Mouse (Mus musculus) forebrain, embryonic 16.5 days (tissue): ENCODE measurements at regions not wholly inside any gene's neighbourhood (a gene's known extent, or its start where the extent isn't known, plus 50 kb on each side); places are given as distances from the start of the nearest gene placed in this dataset.

Source experiments
- ATAC-seq: fragments of 200-750 bp; cut with Nextera tagmentation; 2 replicates; pipeline ENCODE4 v1.8.0; 2017; ENCODE audit warnings: mild to moderate bottlenecking, moderate library complexity
- H3K27ac ChIP-seq: fragments of 300-500 bp; sonication (generic); 2 replicates; pipeline ENCODE4 v1.5.1; 2014; ENCODE audit warnings: low read length, control low read depth
- H3K27me3 ChIP-seq: fragments of 300-500 bp; sonication (generic); replicated peaks from 2 replicates; pipeline ENCODE4 v1.6.1; 2014; ENCODE audit warnings: low read length; ENCODE audit not compliant: control insufficient read depth, insufficient read depth
- H3K36me3 ChIP-seq: fragments of 300-500 bp; sonication (generic); 2 replicates; pipeline ENCODE4 v1.6.1; 2014; ENCODE audit not compliant: control insufficient read depth, insufficient read depth
- H3K4me1 ChIP-seq: fragments of 300-500 bp; sonication (generic); replicated peaks from 2 replicates; pipeline ENCODE4 v1.6.1; 2014; ENCODE audit warnings: low read length; ENCODE audit not compliant: control insufficient read depth, insufficient read depth
- H3K4me2 ChIP-seq: fragments of 300-500 bp; sonication (generic); 2 replicates; pipeline ENCODE4 v1.6.1; 2014; ENCODE audit warnings: mild to moderate bottlenecking, low read length, control low read depth
- H3K4me3 ChIP-seq: fragments of 300-500 bp; sonication (generic); replicated peaks from 2 replicates; pipeline ENCODE4 v1.5.1; 2014; ENCODE audit warnings: mild to moderate bottlenecking, low read length, control low read depth
- H3K9ac ChIP-seq: fragments of 300-500 bp; sonication (generic); replicated peaks from 2 replicates; pipeline ENCODE4 v1.6.1; 2014; ENCODE audit warnings: low read depth, low read length, control low read depth
- H3K9me3 ChIP-seq: fragments of 300-500 bp; sonication (generic); 2 replicates; pipeline ENCODE4 v1.6.1; 2016; ENCODE audit warnings: low read length; ENCODE audit not compliant: control insufficient read depth
- WGBS: fragments of 180-500 bp; shearing (Covaris S2); extraction: QIAGEN DNeasy Blood & Tissue Kit; methylation state at CpG from one replicate; pipeline ENCODE4 v1.1.7; 2014; 5-methylcytosine and 5-hydroxymethylcytosine counted together

GRCm38 (mm10) chr8:92732229-92732628 lies 58.1 kb downstream of the Irx6 start:
- Histone ChIP-seq H3K36me3 (no peaks in the 10 kb centered on the region), H3K4me1 (no peaks in the 10 kb centered on the region), H3K4me2 (no peak overlapping the region), H3K4me3 (no peak overlapping the region), H3K27me3 (peaks cover 16% of the 10 kb centered on the region), H3K27ac (no peak overlapping the region), H3K9me3 (no peaks in the 10 kb centered on the region), H3K9ac (no peak overlapping the region)
- no peak for ATAC-seq
- WGBS: 92% methylated on average over 9 of the region's 9 CpGs

DNA sequence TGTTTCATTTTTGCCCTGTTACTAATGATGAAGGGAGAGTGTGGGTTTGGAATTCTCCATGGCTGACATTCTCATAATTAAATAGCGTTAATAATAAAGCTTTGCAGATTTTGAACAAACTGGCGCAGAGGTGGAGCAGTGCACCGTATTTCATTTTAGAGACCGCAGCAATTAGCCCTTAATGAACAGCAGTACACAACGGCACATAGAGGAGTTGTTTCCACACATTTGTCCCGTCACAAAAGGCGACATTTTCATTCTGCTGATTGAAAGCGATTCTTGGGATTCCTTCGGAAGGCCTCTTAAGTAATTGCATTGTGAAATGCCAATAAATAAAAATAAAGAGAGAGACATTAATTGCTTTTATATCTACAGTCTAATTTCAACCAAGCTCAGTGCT lies 61.6 kb downstream of the Irx6 start:
- WGBS: 9% methylated on average over 9 of the region's 9 CpGs
- Histone ChIP-seq H3K4me1 (peaks cover 5% of the 10 kb centered on the region; the same call in 1 of the 2 replicates), H3K27me3 (peaks cover 16% of the 10 kb centered on the region), H3K9me3 (no peaks in the 10 kb centered on the region), H3K27ac (no peak overlapping the region), H3K9ac (no peak overlapping the region), H3K36me3 (no peaks in the 10 kb centered on the region), H3K4me3 (no peak overlapping the region), H3K4me2 (no peak overlapping the region)
- no peak for ATAC-seq

GRCm38 (mm10) chr8:92738080-92738479 lies 64.0 kb downstream of the Irx6 start:
- no peak for ATAC-seq
- Histone ChIP-seq H3K4me1 (peaks cover 9% of the 10 kb centered on the region), H3K27me3 (peaks cover 14% of the 10 kb centered on the region), H3K4me3 (no peak overlapping the region), H3K27ac (no peak overlapping the region), H3K9me3 (no peaks in the 10 kb centered on the region), H3K4me2 (no peak overlapping the region), H3K36me3 (no peaks in the 10 kb centered on the region), H3K9ac (no peak overlapping the region)
- 16% methylated on average over 1 of the region's 1 CpGs for WGBS

DNA sequence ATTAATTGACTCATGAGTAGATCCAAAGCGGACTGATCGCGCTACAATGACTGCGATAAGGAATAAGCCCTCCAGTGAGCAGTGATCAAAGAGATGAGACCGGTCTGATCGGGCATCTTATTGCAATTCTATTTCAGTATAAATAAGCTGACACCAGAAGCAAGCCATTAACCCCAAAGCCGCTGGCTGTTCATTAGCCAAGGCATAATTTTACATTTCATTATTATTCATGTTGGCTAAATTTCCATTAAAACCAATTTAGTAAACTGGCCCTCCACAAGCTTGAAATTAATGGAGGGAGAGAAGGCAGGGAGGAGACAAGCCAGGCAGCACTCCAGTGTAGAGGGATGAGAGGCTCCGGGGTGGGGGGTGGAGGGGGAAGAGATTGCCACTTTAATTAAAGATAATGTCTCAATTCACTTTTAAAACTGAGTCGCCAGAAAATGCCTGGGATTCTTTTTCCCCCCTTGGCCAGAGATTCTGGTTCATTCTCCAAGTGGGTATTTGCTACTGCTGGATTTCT lies 66.3 kb downstream of the Irx6 start:
- 42% methylated on average over 9 of the region's 9 CpGs for WGBS

DNA sequence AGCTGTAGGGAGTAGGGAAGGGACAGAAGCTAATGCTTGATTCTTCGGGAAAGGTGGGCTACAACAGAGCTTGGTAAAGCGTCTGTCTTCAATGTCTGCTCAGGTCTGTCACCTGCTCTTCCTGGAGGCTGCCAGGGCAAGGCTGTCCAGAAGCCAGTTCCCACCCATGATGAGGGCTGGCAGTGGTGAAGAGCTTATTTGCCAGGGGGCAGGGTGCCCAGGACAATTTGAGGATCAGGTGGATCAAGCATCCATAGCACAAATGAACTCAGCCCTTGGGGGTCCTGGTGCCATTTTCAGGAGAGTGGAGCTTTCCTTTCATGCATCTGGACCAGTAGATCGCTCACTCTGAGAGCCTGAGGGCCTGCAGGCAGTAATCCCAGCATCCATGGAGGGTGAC lies 67.7 kb downstream of the Irx6 start:
- Histone ChIP-seq H3K9me3 (no peaks in the 10 kb centered on the region), H3K36me3 (no peaks in the 10 kb centered on the region), H3K9ac (no peak overlapping the region), H3K4me1 (peaks cover 13% of the 10 kb centered on the region), H3K27ac (no peak overlapping the region), H3K4me2 (no peak overlapping the region), H3K4me3 (no peak overlapping the region), H3K27me3 (no peaks in the 10 kb centered on the region)
- 91% methylated on average over 3 of the region's 3 CpGs for WGBS
- no peak for ATAC-seq

More for the DNA sequence above, 66.3 kb downstream of the Irx6 start:
- no peak overlapping the region for H3K4me2 ChIP-seq
- peaks cover 5% of the 10 kb centered on the region for H3K27me3 ChIP-seq
- no peak for ATAC-seq
- no peaks in the 10 kb centered on the region for H3K9me3 ChIP-seq
- H3K9ac ChIP-seq: no peak overlapping the region
- peaks cover 13% of the 10 kb centered on the region for H3K4me1 ChIP-seq
- no peaks in the 10 kb centered on the region for H3K36me3 ChIP-seq
- H3K27ac ChIP-seq: no peak overlapping the region
- H3K4me3 ChIP-seq: no peak overlapping the region

- no peak overlapping the region for H3K4me3 ChIP-seq
- no peaks in the 10 kb centered on the region for H3K9me3 ChIP-seq
- H3K4me1 ChIP-seq: peaks cover 19% of the 10 kb centered on the region
- H3K9ac ChIP-seq: no peak overlapping the region
- 13% methylated on average over 12 of the region's 12 CpGs for WGBS
- no peaks in the 10 kb centered on the region for H3K36me3 ChIP-seq
- no peak for ATAC-seq
- 0 out of 2 replicates have a peak overlapping the region, but pooled peaks have one; percentile 3 for H3K4me2 ChIP-seq
- no peak overlapping the region for H3K27ac ChIP-seq
- no peaks in the 10 kb centered on the region for H3K27me3 ChIP-seq
These were observed 69.0 kb downstream of the Irx6 start for GRCm38 (mm10) chr8:92743108-92743507.

- Histone ChIP-seq H3K9me3 (no peaks in the 10 kb centered on the region), H3K4me1 (peaks cover 15% of the 10 kb centered on the region), H3K27me3 (no peaks in the 10 kb centered on the region; the same call in 1 of the 2 replicates), H3K4me3 (no peak overlapping the region), H3K27ac (no peak overlapping the region), H3K36me3 (no peaks in the 10 kb centered on the region), H3K9ac (no peak overlapping the region), H3K4me2 (no peak overlapping the region)
- no peak for ATAC-seq
- WGBS: 44% methylated on average over 7 of the region's 7 CpGs
These were observed 73.0 kb downstream of the Irx6 start for GRCm38 (mm10) chr8:92747086-92747485.

DNA sequence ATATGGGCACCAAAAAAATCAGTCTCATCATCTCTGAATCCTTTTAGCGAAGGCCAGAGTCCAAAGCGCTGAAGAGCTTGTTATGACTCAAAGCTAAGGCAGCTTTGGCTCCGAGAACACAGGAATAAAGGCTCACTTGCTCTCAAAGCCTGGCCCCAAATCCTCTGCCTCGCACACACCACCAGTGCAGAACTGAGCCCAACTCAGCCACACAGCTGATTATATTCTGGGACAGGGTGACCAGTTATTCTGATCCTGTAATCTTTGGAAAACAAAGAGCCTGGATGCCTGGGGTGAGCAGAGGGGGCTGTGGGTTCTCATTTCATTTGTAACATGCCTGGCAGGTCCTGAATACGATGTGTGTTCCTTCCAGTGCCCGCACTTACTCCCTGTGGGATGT lies 73.9 kb downstream of the Irx6 start:
- H3K4me2 ChIP-seq: no peak overlapping the region
- 20% methylated on average over 6 of the region's 6 CpGs for WGBS
- H3K9me3 ChIP-seq: no peaks in the 10 kb centered on the region
- no peaks in the 10 kb centered on the region; the same call in 1 of the 2 replicates for H3K27me3 ChIP-seq
- peaks cover 12% of the 10 kb centered on the region for H3K4me1 ChIP-seq
- no peak overlapping the region for H3K9ac ChIP-seq
- H3K27ac ChIP-seq: no peak overlapping the region
- no peaks in the 10 kb centered on the region for H3K36me3 ChIP-seq
- ATAC-seq: peak; percentile 57
- no peak overlapping the region for H3K4me3 ChIP-seq

- no peaks in the 10 kb centered on the region for H3K9me3 ChIP-seq
- no peak overlapping the region for H3K9ac ChIP-seq
- 0 out of 2 replicates have a peak, but pooled peaks cover 3% of the 10 kb centered on the region for H3K4me1 ChIP-seq
- H3K4me2 ChIP-seq: no peak overlapping the region
- no peaks in the 10 kb centered on the region for H3K36me3 ChIP-seq
- H3K4me3 ChIP-seq: no peak overlapping the region
- WGBS: 83% methylated on average over 3 of the region's 3 CpGs
- no peak for ATAC-seq
- no peak overlapping the region for H3K27ac ChIP-seq
- no peaks in the 10 kb centered on the region for H3K27me3 ChIP-seq
These were observed 67.2 kb upstream of the Mmp2 start for GRCm38 (mm10) chr8:92759848-92760247.

DNA sequence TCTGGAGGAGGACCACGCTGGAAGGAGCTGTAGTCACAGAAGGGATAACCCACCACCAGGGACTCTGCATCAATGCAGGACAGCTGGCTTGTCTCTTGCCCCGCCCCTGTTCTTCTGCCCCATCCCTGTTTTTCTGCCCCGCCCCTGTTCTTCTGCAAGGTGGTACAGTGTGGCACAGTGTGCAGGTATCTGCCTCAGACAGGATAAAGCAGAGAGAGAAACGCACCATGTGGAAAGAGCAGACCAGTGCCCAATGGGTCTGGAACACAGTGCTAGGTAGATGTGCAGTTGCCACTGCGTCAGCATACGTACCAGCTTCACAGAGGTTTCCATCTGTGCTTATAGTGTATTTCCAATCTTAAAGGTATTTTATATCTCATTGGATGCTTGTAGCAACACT lies 66.2 kb upstream of the Mmp2 start:
- no peak for ATAC-seq
- Histone ChIP-seq H3K27me3 (no peaks in the 10 kb centered on the region), H3K4me1 (0 out of 2 replicates have a peak, but pooled peaks cover 3% of the 10 kb centered on the region), H3K9me3 (no peaks in the 10 kb centered on the region), H3K36me3 (no peaks in the 10 kb centered on the region), H3K9ac (no peak overlapping the region), H3K4me2 (no peak overlapping the region), H3K27ac (no peak overlapping the region), H3K4me3 (no peak overlapping the region)
- 98% methylated on average over 6 of the region's 6 CpGs for WGBS
